Mouse (Mus musculus): ENCODE results near the gene Mbd6. TPM values are rescaled to one million over a fixed set of nuclear protein-coding genes. Genes with fewer than 3 reads are reported as not detected.
"Not testable (repeated sequence)": the region's sequence is repeated elsewhere in the genome, so short reads cannot be mapped to it uniquely, and the experiment has no call there.

Mbd6 gene
- polyA plus RNA-seq, 1 experiment from 2014 or later = 16.1 TPM

- Histone ChIP-seq H3K27ac (replicated peaks) (no peak overlapping the region), H3K36me3 (no peaks in the 10 kb centered on the region), H3K4me1 (replicated peaks) (peaks cover 14% of the 10 kb centered on the region), H3K9ac (no peak overlapping the region), H3K4me2 (no peak overlapping the region), H3K9me3 (no peaks in the 10 kb centered on the region), H3K27me3 (peaks cover 68% of the 10 kb centered on the region), H3K4me3 (no peak overlapping the region)
- 10% methylated on average over 7 of the region's 7 CpGs for WGBS
- ATAC-seq (ENCODE audit: low FRiP score, low read depth) = no peak
Measured at GRCm38 (mm10) chr10:127324495-127324894, 35.7 kb upstream of the Mbd6 start.

- Histone ChIP-seq H3K9ac (no peak overlapping the region), H3K4me3 (no peak overlapping the region), H3K27ac (replicated peaks) (no peak overlapping the region), H3K36me3 (no peaks in the 10 kb centered on the region), H3K4me1 (replicated peaks) (peaks cover 14% of the 10 kb centered on the region), H3K4me2 (no peak overlapping the region), H3K9me3 (no peaks in the 10 kb centered on the region), H3K27me3 (peaks cover 56% of the 10 kb centered on the region)
- 83% methylated on average over 17 of the region's 17 CpGs for WGBS
- ATAC-seq (ENCODE audit: low FRiP score, low read depth) = no peak
Measured at GRCm38 (mm10) chr10:127323131-127323855, 34.5 kb upstream of the Mbd6 start.

DNA sequence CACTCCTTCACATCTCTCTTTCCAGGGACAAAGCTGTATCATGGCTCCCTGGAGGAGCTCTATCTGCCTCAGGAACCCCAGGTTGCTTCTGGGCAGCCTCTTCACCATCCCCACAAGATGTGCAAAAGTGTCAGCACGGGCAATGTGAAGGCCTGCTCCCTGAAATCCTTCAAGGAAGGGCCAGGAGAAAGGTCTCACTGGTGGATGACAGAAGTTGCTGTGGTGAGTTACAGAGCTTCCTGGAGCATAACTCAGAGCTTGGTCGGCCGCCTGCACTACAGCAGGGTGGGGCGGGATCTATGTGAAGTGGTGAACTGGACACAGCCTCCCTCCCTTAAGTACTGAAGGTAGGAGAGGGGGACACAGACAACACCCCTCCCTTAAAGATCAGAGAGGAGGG is 33.9 kb upstream of the Mbd6 start:
- H3K36me3 ChIP-seq = no peaks in the 10 kb centered on the region
- 86% methylated on average over 4 of the region's 4 CpGs for WGBS
- ATAC-seq (ENCODE audit: low FRiP score, low read depth) = no peak
- H3K4me1 ChIP-seq (replicated peaks) = peaks cover 14% of the 10 kb centered on the region
- H3K9ac ChIP-seq = no peak overlapping the region
- H3K4me3 ChIP-seq = no peak overlapping the region
- H3K27ac ChIP-seq (replicated peaks) = no peak overlapping the region
- H3K9me3 ChIP-seq = no peaks in the 10 kb centered on the region
- H3K4me2 ChIP-seq = no peak overlapping the region
- H3K27me3 ChIP-seq = peaks cover 49% of the 10 kb centered on the region

DNA sequence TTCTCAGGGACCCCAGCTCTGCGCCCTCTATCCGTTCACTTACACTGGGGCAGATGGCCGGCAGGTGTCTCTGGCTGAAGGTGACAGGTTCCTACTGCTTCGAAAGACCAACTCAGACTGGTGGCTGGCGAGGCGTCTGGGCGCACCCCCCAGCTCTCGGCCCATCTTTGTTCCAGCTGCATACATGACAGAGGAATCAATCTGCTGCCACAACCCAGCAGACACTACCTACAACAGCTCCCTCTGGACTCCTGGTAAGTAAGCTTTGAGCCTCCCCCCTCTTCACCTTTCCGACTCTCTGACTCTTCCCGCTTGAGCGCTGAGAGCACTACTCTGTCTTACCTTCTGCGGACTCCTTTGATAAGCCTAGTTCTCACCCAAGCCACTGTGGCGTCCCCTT is 33.4 kb upstream of the Mbd6 start:
- no peak overlapping the region for H3K4me3 ChIP-seq
- H3K4me2 ChIP-seq = no peak overlapping the region
- no peak for ATAC-seq (ENCODE audit: low FRiP score, low read depth)
- peaks cover 44% of the 10 kb centered on the region for H3K27me3 ChIP-seq
- no peaks in the 10 kb centered on the region for H3K9me3 ChIP-seq
- 71% methylated on average over 13 of the region's 13 CpGs for WGBS
- H3K9ac ChIP-seq = no peak overlapping the region
- H3K4me1 ChIP-seq (replicated peaks) = peaks cover 14% of the 10 kb centered on the region
- H3K27ac ChIP-seq (replicated peaks) = no peak overlapping the region
- H3K36me3 ChIP-seq = no peaks in the 10 kb centered on the region

DNA sequence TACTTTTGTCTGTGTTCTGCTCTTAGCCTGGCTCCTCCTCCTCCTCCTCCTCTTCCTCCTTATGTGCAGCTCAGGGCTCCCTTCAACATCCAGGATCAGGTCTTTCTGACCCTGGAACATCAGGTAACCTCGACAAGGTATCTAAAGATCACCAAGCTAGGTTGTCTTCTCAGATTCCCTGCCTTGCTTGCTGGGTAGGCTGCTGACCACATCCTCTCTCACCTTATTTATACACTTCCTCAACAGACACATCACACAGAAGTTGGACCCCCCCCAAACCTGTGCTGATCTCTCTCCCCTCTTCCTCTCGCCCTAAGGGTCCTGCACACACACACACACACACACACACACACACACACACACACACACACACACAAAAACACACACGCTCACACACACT is 32.8 kb upstream of the Mbd6 start, which contains the start of gene Arhgap9:
TSS of gene Arhgap9 (plus strand) at position 344 of the 400 bp plus-strand sequence.
- H3K27me3 ChIP-seq = peaks cover 39% of the 10 kb centered on the region
- no peak for ATAC-seq (ENCODE audit: low FRiP score, low read depth)
- H3K36me3 ChIP-seq = no peaks in the 10 kb centered on the region
- H3K9me3 ChIP-seq = no peaks in the 10 kb centered on the region
- WGBS = 68% methylated on average over 2 of the region's 3 CpGs
- no peak within 1 kb of the TSS for H3K4me3 ChIP-seq
- H3K4me2 ChIP-seq = no peak within 1 kb of the TSS
- no peak within 1 kb of the TSS for H3K9ac ChIP-seq
- H3K4me1 ChIP-seq (replicated peaks) = peaks cover 9% of the 10 kb centered on the region
- no peak within 1 kb of the TSS for H3K27ac ChIP-seq (replicated peaks)

DNA sequence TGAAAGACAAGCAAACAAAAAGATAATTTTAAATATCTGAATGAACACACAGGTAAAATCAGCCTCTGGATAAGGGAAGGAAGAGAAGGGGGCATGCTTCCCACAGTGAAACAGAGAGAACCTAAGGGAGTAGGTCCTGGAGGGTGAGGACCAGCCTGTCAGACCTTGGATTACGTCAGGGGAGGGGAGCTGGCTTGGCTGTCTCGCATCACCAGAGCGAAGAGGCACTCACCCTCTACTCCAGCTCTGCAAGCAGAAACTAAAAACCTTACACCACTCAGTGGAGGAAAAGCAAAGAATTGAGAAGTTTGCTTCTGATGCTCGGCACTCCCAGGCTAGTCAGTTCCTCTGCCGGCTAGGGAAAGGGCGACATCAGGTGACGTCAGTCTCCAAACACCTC is 31.2 kb upstream of the Mbd6 start:
- H3K9ac ChIP-seq = no peak overlapping the region
- H3K4me3 ChIP-seq = no peak overlapping the region
- peaks cover 22% of the 10 kb centered on the region for H3K27me3 ChIP-seq
- no peak overlapping the region for H3K4me2 ChIP-seq
- H3K9me3 ChIP-seq = no peaks in the 10 kb centered on the region
- H3K27ac ChIP-seq (replicated peaks) = no peak overlapping the region
- ATAC-seq (ENCODE audit: low FRiP score, low read depth) = no peak
- 78% methylated on average over 7 of the region's 7 CpGs for WGBS
- H3K4me1 ChIP-seq (replicated peaks) = no peaks in the 10 kb centered on the region
- no peaks in the 10 kb centered on the region for H3K36me3 ChIP-seq

- H3K36me3 ChIP-seq = no peaks in the 10 kb centered on the region
- WGBS = 50% methylated on average over 4 of the region's 4 CpGs
- no peak overlapping the region for H3K4me2 ChIP-seq
- no peak overlapping the region for H3K4me3 ChIP-seq
- H3K4me1 ChIP-seq (replicated peaks) = no peaks in the 10 kb centered on the region
- ATAC-seq (ENCODE audit: low FRiP score, low read depth) = no peak
- H3K9ac ChIP-seq = no peak overlapping the region
- H3K9me3 ChIP-seq = no peaks in the 10 kb centered on the region
- H3K27ac ChIP-seq (replicated peaks) = no peak overlapping the region
- H3K27me3 ChIP-seq = peaks cover 4% of the 10 kb centered on the region; the same call in 1 of the 2 replicates
Measured at GRCm38 (mm10) chr10:127318009-127318408, 29.2 kb upstream of the Mbd6 start.

DNA sequence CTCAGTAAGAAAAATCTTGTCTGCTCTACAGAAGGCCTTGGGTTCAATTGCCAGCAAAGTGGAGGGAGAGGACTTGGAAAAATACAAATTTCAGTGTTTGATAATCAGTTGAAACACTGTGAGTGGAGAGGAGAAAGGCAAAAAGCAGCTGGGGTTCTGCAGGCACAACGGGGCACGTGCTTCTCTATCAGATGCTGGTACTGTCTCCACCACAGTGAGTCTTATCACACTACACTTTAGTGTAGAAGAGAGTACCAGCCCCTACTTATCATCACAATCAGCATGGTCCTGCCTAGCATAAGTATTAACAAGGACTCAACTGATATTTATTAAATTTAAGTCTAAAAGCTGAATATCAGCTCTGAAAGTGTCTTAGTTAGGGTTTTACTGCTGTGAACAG is 28.5 kb upstream of the Mbd6 start:
- peaks cover 4% of the 10 kb centered on the region; the same call in 1 of the 2 replicates for H3K4me1 ChIP-seq (replicated peaks)
- no peaks in the 10 kb centered on the region for H3K9me3 ChIP-seq
- no peak overlapping the region for H3K4me2 ChIP-seq
- ATAC-seq (ENCODE audit: low FRiP score, low read depth) = no peak
- H3K36me3 ChIP-seq = no peaks in the 10 kb centered on the region
- WGBS = 89% methylated on average over 2 of the region's 2 CpGs
- H3K9ac ChIP-seq = no peak overlapping the region
- no peaks in the 10 kb centered on the region for H3K27me3 ChIP-seq
- H3K27ac ChIP-seq (replicated peaks) = no peak overlapping the region
- no peak overlapping the region for H3K4me3 ChIP-seq

GRCm38 (mm10) chr10:127314950-127315349 is 26.1 kb upstream of the Mbd6 start:
- H3K27ac ChIP-seq (replicated peaks); H3K4me3 ChIP-seq; H3K4me2 ChIP-seq; H3K36me3 ChIP-seq; H3K9me3 ChIP-seq; H3K9ac ChIP-seq; H3K27me3 ChIP-seq; ATAC-seq (ENCODE audit: low FRiP score, low read depth): not testable (repeated sequence)
- H3K4me1 ChIP-seq (replicated peaks) = peaks cover 19% of the 10 kb centered on the region
- WGBS = 74% methylated on average over 1 of the region's 1 CpGs

DNA sequence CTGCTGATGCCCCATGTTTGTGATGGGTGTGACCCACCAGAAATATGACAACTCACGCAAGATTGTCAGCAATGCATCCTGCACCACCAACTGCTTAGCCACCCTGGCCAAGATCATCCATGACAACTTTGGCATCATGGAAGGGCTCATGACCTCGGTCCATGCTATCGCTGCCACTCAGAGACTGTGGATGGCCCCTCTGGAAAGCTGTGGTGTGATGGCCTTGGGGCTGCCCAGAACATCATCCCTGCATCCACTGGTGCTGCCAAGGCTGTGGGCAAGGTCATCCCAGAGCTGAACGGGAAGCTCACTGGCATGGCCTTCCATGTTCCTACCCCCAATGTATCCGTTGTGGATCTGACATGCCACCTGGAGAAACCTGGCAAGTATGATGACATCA is 24.7 kb upstream of the Mbd6 start:
- WGBS = 90% methylated on average over 5 of the region's 5 CpGs
- H3K36me3 ChIP-seq, H3K4me3 ChIP-seq: not testable (repeated sequence)

DNA sequence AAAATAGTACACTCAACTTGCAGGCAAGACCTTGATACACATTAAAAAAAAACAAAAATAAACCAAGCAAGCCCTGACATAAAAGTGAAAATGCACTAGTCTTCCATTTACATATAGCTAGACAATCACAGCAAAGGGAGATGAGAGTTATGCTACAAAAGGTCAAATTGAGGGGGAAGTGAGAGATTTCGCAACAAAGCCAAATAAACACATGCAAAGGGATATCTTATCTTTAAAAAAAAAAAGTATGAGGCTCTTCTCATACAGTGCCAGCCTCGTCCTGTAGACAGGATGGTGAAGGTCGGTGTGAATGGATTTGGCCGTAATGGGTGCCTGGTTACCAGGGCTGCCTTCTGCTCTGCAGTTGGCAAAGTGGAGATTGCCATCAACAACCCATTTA is 24.0 kb upstream of the Mbd6 start:
- peaks cover 7% of the 10 kb centered on the region for H3K36me3 ChIP-seq
- no peak overlapping the region for H3K9ac ChIP-seq
- 85% methylated on average over 4 of the region's 4 CpGs for WGBS
- no peaks in the 10 kb centered on the region for H3K27me3 ChIP-seq
- ATAC-seq (ENCODE audit: low FRiP score, low read depth) = no peak
- no peaks in the 10 kb centered on the region for H3K9me3 ChIP-seq
- no peak overlapping the region for H3K27ac ChIP-seq (replicated peaks)
- H3K4me3 ChIP-seq = no peak overlapping the region
- H3K4me2 ChIP-seq = no peak overlapping the region
- peaks cover 20% of the 10 kb centered on the region for H3K4me1 ChIP-seq (replicated peaks)

More for the DNA sequence above, 24.7 kb upstream of the Mbd6 start:
- H3K4me1 ChIP-seq (replicated peaks) = peaks cover 20% of the 10 kb centered on the region
- not testable (repeated sequence) for H3K27ac ChIP-seq (replicated peaks); H3K27me3 ChIP-seq; H3K9me3 ChIP-seq; H3K9ac ChIP-seq; ATAC-seq (ENCODE audit: low FRiP score, low read depth); H3K4me2 ChIP-seq

DNA sequence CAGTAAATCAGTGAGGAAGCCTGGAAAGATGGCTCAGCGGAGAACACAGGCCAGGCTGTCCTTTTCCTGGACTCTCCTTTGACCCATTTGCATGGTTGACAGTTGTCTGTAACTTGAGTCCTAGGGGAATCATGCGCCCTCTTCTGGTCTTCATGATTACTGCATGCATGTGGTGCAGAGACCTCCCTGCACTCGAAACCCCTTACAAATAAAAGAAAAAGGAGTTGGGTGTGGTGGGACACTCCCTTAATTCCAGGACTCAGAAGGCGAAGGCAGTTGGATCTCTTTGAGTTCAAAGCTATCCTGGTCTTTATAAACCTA is 23.5 kb upstream of the Mbd6 start:
- H3K4me1 ChIP-seq (replicated peaks) = peaks cover 20% of the 10 kb centered on the region
- no peaks in the 10 kb centered on the region for H3K27me3 ChIP-seq
- H3K4me2 ChIP-seq = peak overlapping the region; percentile 81
- ATAC-seq (ENCODE audit: low FRiP score, low read depth) = 0 out of 2 replicates have a peak, but pooled peaks have one; percentile 10
- peak overlapping the region; percentile 92 for H3K9ac ChIP-seq
- peak overlapping the region; percentile 78 for H3K27ac ChIP-seq (replicated peaks)
- H3K36me3 ChIP-seq = peaks cover 12% of the 10 kb centered on the region
- no peaks in the 10 kb centered on the region for H3K9me3 ChIP-seq
- 3% methylated on average over 4 of the region's 4 CpGs for WGBS
- H3K4me3 ChIP-seq = peak overlapping the region; percentile 91
